ENCODE assay signal across 42 mouse cellular contexts in genomic region chr1:82741539-82741938, GRCm38 (mm10). TPM values are rescaled to one million over a fixed set of nuclear protein-coding genes. Genes with fewer than 3 reads are reported as not detected.
"Had no signal": no experiment of that assay in that cellular context is flagged by ENCODE, and none has a peak within 500 bp of the region (broad histone marks: within the 10 kb centered on the region; RNA-seq: fewer than 3 reads in every experiment).

No protein-coding gene starts in this region.

- H3K27me3 ChIP-seq: heart, embryonic 12.5 days; heart, embryonic 13.5 days; heart, embryonic 15.5 days; hindbrain, embryonic 12.5 days; hindbrain, embryonic 13.5 days; hindbrain, embryonic 15.5 days; intestine, embryonic 15.5 days; kidney, embryonic 15.5 days had no signal

- H3K9me3 ChIP-seq: heart, embryonic 10.5 days; heart, embryonic 12.5 days; heart, embryonic 13.5 days; heart, embryonic 15.5 days; hindbrain, embryonic 10.5 days; hindbrain, embryonic 12.5 days; hindbrain, embryonic 13.5 days; hindbrain, embryonic 15.5 days; intestine, embryonic 15.5 days; kidney, embryonic 15.5 days had no signal

- H3K9ac ChIP-seq: heart, embryonic 12.5 days; heart, embryonic 13.5 days; heart, embryonic 15.5 days; hindbrain, embryonic 12.5 days; hindbrain, embryonic 13.5 days; hindbrain, embryonic 14.5 days; hindbrain, embryonic 15.5 days; intestine, embryonic 15.5 days; kidney, embryonic 15.5 days had no signal

- H3K27ac ChIP-seq: heart, embryonic 10.5 days; heart, embryonic 13.5 days; heart, embryonic 15.5 days; hindbrain, embryonic 10.5 days; hindbrain, embryonic 12.5 days; hindbrain, embryonic 13.5 days; hindbrain, embryonic 14.5 days; hindbrain, embryonic 15.5 days; hindbrain, postnatal 0 days; intestine, embryonic 15.5 days; kidney, embryonic 15.5 days; kidney, postnatal 0 days; layer of hippocampus, adult 2 months had no signal

- DNase-seq: heart, postnatal 10 days; heart, postnatal 14 days; heart, postnatal 36 days; heart, postnatal 4 days; kidney, adult 11 months; kidney, adult 18-20 months; kidney, adult 2 months; kidney, adult 8-10 months; kidney, adult 9 months; kidney, postnatal 14 days; kidney, postnatal 25 days; kidney, postnatal 36 days; kidney, postnatal 4 days; layer of hippocampus, adult 9-11 months; layer of hippocampus, postnatal 36 days had no signal

- H3K4me1 ChIP-seq: heart, embryonic 10.5 days; heart, embryonic 12.5 days; hindbrain, embryonic 10.5 days; hindbrain, embryonic 12.5 days; hindbrain, embryonic 13.5 days; hindbrain, embryonic 15.5 days; intestine, embryonic 15.5 days had no signal

- ATAC-seq: hindbrain, embryonic 16.5 days; hindbrain, postnatal 0 days; inflammation-experienced regulatory T-cells, adult 6 months; intestine, embryonic 15.5 days; intestine, embryonic 16.5 days; intestine, postnatal 0 days had no signal

- H3K4me2 ChIP-seq: heart, embryonic 11.5 days; heart, embryonic 12.5 days; heart, embryonic 13.5 days; heart, embryonic 15.5 days; hindbrain, embryonic 12.5 days; hindbrain, embryonic 13.5 days; hindbrain, embryonic 14.5 days; hindbrain, embryonic 15.5 days; intestine, embryonic 15.5 days; kidney, embryonic 15.5 days had no signal

- H3K4me3 ChIP-seq: heart, embryonic 10.5 days; heart, embryonic 12.5 days; heart, embryonic 13.5 days; heart, embryonic 15.5 days; hindbrain, embryonic 10.5 days; hindbrain, embryonic 12.5 days; hindbrain, embryonic 13.5 days; hindbrain, embryonic 15.5 days; intestine, embryonic 15.5 days; kidney, embryonic 15.5 days; layer of hippocampus, adult 2 months had no signal

- H3K36me3 ChIP-seq: intestine, embryonic 15.5 days had no signal

RNA-seq across cellular contexts. Expression of gene Tm4sf20, which starts 26.7 kb away (rescaled TPM):
- polyA plus RNA-seq: heart, embryonic 10.5 days; heart, embryonic 12.5 days; heart, embryonic 13.5 days; heart, embryonic 14.5 days; heart, embryonic 15.5 days; heart, postnatal 0 days; hindbrain, embryonic 11.5 days; hindbrain, embryonic 12.5 days; hindbrain, embryonic 13.5 days; hindbrain, embryonic 14.5 days; hindbrain, embryonic 15.5 days; hindbrain, embryonic 16.5 days; hindbrain, postnatal 0 days; kidney, adult 2 months had no signal

RNA-seq across cellular contexts. Expression of gene Gm47791, which starts 29.5 kb away (rescaled TPM):
- polyA plus RNA-seq: heart, embryonic 10.5 days; heart, embryonic 11.5 days; heart, embryonic 12.5 days; heart, embryonic 13.5 days; heart, embryonic 14.5 days; heart, embryonic 15.5 days; heart, embryonic 16.5 days; heart, postnatal 0 days; hindbrain, embryonic 10.5 days; hindbrain, embryonic 11.5 days; hindbrain, embryonic 12.5 days; hindbrain, embryonic 13.5 days; hindbrain, embryonic 14.5 days; hindbrain, embryonic 15.5 days; hindbrain, embryonic 16.5 days; hindbrain, postnatal 0 days; inflammation-experienced regulatory T-cells, adult 6 months; intestine, embryonic 14.5 days; intestine, embryonic 15.5 days; intestine, embryonic 16.5 days; intestine, postnatal 0 days; kidney, adult 2 months; kidney, embryonic 14.5 days; kidney, embryonic 15.5 days; kidney, embryonic 16.5 days; kidney, postnatal 0 days; large intestine, adult 2 months had no signal
